17 mouse cellular contexts compared by ENCODE assay signal in genomic region chr16:89608161-89608790, GRCm38 (mm10). TPM values are rescaled to one million over a fixed set of nuclear protein-coding genes. Genes with fewer than 3 reads are reported as not detected.
A peak's percentile ranks its signal among the peaks of the same experiment; 100 is the strongest.
DNase-seq lines count a peak whose midpoint lies in the region; TF ChIP-seq lines count a peak whose summit lies in the region.
"Had no signal": no experiment of that assay in that cellular context is flagged by ENCODE, and none has a peak within 500 bp of the region (broad histone marks: within the 10 kb centered on the region; RNA-seq: fewer than 3 reads in every experiment).

No protein-coding gene starts in this region.

- no peak overlapping the region for H3K27ac ChIP-seq in left cerebral cortex, adult 2 months
- H3K27ac ChIP-seq: hindbrain, embryonic 12.5 days; neural tube, embryonic 13.5 days had no signal

- DNase-seq in gastrocnemius, adult 18-20 months (ENCODE audit: low spot score) = peak; percentile 79
- DNase-seq in gastrocnemius, postnatal 4 days (ENCODE audit: low spot score in 2 of 2) = no peak
- peak; percentile 13 to 17 for DNase-seq in left cerebral cortex, postnatal 36 days (ENCODE audit: low spot score in 2 of 2)
- no peak for DNase-seq in left cerebral cortex, adult 2 months (ENCODE audit: extremely low spot score in 1 of 2, low spot score in 2 of 2)
- DNase-seq in gastrocnemius, adult 8-10 months (ENCODE audit: low spot score in 2 of 2) = peak; percentile 72 to 73
- peak; percentile 3 to 17 for DNase-seq in heart, postnatal 10 days
- no peak for DNase-seq in lung, postnatal 14 days
- DNase-seq: adrenal gland, postnatal 10 days; kidney, postnatal 14 days; liver; lung, embryonic 14.5 days; retina, postnatal 1 day; thymus, adult 2 months had no signal

- no peak overlapping the region for H3K4me3 ChIP-seq in left cerebral cortex, adult 2 months
- H3K4me3 ChIP-seq: hindbrain, embryonic 12.5 days; neural tube, embryonic 13.5 days had no signal

- intact Hi-C loops in left cerebral cortex, postnatal 36 days (cut with DNase I) = no loop called here
- intact Hi-C loops in left cerebral cortex, adult 2 months (cut with DNase I) = loop anchor here (5.0 kb wide), 1 partner anchor 76 kb away; no protein-coding TSS in a partner anchor
- intact Hi-C loops in heart, postnatal 10 days (cut with DNase I) = no loop called here

- TF ChIP-seq CTCF in left cerebral cortex, adult 2 months (IDR thresholded peaks at IDR 0.05) = no peak

RNA-seq across cellular contexts. Expression of gene Krtap11-1, which starts 37.3 kb away (rescaled TPM):
- total RNA-seq in gastrocnemius, adult 18-20 months (2021) = not detected
- not detected for total RNA-seq in gastrocnemius, postnatal 4 days (2021)
- not detected for total RNA-seq in left cerebral cortex, postnatal 36 days (2021)
- total RNA-seq in left cerebral cortex, adult 2 months (2021) = not detected
- not detected for total RNA-seq in gastrocnemius, adult 8-10 months (2022)
- not detected for total RNA-seq in heart, postnatal 10 days (2021)
- total RNA-seq: adrenal gland, postnatal 10 days; G1E; megakaryocyte progenitor cell, adult 5-6 weeks had no signal

Comparison
In these comparisons a context has a peak if more than half of its experiments do, and no peak if none do; other contexts are left out.
1. DNase-seq: peak in gastrocnemius, adult 18-20 months (single experiment), left cerebral cortex, postnatal 36 days (2 of 2), gastrocnemius, adult 8-10 months (2 of 2) and heart, postnatal 10 days (2 of 2); none in gastrocnemius, postnatal 4 days (0 of 2), left cerebral cortex, adult 2 months (0 of 2) and lung, postnatal 14 days (single experiment).